Mouse (Mus musculus) left cerebral cortex, postnatal 14 days (tissue): ENCODE measurements around the gene Gm12216. TPM values are rescaled to one million over a fixed set of nuclear protein-coding genes. Genes with fewer than 3 reads are reported as not detected.
A peak's percentile ranks its signal among the peaks of the same experiment; 100 is the strongest.
"Not testable (repeated sequence)": the region's sequence is repeated elsewhere in the genome, so short reads cannot be mapped to it uniquely, and the experiment has no call there.

Source experiments
- DNase-seq, 2 experiments: peaks; one replicate each; pipeline ENCODE4 v3.0.0; 2021 to 2022; ENCODE audit warnings: low spot score in 2 of 2, mixed read lengths in 1 of 2
- intact Hi-C: fragments of 180-260 bp; cut with DNase I; formaldehyde crosslinking; loops from one replicate; pipeline ENCODE4 v1.15.1; 2025
- long read RNA-seq, 2 experiments: library from polyadenylated mRNA; stranded (forward); transcript quantifications; one replicate each; pipeline ENCODE4 v2.0.0; 2021
- total RNA-seq, 2 experiments: library from RNA; stranded (reverse); gene quantifications; 2 replicates each; pipeline ENCODE4 v1.2.3; 2021

Gene Gm12216
- total RNA-seq: 1 to 10 TPM; 2.0 to 3.1 TPM
- long read RNA-seq, experiment 1, partial matches to known transcripts: 0 of 2 reads
- long read RNA-seq, experiment 1, other reads (novel, unspliced or antisense): 1 of 2 reads
- long read RNA-seq, experiment 2: 0 reads

GRCm38 (mm10) chr11:53858761-53859580, at the start of gene Gm12216:
Gm12216 (minus strand) TSS chr11:53859256.
- intact Hi-C loops, DNase-seq: not testable (repeated sequence)

GRCm38 (mm10) chr11:53908686-53909085, 49.6 kb upstream of the Gm12216 start:
- intact Hi-C loops: no loop called here
- no peak for DNase-seq

GRCm38 (mm10) chr11:53904534-53904925, 45.5 kb upstream of the Gm12216 start:
- intact Hi-C loops: no loop called here
- no peak for DNase-seq

DNA sequence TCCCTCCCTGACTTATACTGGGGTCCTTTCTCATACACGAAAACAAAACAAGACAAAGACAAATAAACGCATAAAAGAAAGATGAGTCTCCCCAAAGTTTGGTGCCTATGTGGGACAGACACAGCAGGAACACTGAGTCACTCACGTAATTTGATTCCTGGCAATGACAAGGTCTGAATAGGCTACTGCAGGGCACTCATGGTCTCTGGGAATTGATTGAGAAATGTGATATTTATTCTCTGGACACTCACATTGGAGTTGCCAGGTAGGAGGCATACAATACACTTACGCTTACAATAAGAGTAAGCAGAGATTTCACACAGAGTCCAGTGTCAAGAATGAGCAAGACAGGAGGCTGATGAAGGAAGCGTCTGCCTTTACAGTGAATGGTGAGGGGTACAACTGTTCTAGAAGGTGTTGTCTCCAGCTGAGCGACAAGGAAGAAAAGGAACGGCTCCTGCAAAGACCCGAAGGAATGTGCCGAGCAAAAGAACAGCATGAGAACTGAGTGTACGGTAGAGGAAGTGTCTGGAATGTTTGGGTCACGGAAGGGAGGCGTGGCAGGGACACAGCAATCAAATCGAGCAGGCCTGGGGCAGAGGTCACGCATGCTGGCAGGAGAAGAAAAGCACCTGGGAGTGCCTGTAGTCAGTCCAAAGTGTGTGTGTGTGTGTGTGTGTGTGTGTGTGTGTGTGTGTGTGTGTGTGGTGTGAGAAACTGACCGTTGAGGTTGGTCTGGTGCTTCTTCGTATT, 44.9 kb upstream of the Gm12216 start:
- intact Hi-C loops: no loop called here
- DNase-seq: no peak

DNA sequence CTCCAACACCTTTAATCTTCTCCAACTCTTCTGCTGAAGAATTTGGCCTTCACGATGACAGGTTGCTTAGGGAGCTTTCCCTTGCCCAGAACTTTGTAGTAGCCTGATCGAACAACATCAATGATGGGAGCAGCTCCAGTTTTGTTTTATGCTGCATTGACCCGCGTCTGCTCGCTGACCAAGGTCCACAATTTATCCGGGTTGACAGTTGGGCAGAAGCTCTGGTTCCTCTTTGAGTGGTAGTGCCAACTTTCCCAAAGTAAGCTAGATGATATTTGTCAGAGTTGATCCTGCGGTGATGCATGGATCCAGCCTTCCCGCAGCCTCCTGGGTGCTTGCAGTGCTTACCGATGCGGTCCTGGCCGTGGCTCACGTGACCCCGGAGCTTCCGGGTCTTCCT, 43.7 kb upstream of the Gm12216 start:
- no peak for DNase-seq
- intact Hi-C loops: no loop called here

GRCm38 (mm10) chr11:53900991-53901390, 41.9 kb upstream of the Gm12216 start:
- intact Hi-C loops: no loop called here
- no peak for DNase-seq

GRCm38 (mm10) chr11:53899981-53900380, 40.9 kb upstream of the Gm12216 start:
- intact Hi-C loops: no loop called here
- DNase-seq: no peak

- intact Hi-C loops: no loop called here
- DNase-seq: no peak
Measured at GRCm38 (mm10) chr11:53899004-53899403, 39.9 kb upstream of the Gm12216 start.

DNA sequence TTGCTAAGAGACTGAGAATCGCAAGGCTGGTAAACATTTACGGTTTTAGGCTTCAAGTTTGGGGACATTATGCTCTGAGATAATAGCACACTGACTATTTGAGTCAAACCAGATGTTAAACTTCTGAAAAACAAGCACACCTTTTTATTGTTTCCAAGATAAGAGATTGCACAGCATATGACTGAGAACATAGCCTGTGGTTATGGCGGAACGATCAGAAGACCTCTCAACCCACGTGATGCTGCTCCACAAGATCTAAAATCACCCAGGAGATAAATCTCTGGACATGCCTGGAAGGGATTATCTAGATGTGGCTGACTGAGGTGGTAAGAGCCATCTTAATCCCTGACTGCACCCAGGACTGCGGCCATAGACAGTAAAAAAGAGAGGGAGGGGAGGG, 37.9 kb upstream of the Gm12216 start:
- DNase-seq: no peak
- intact Hi-C loops: no loop called here

- DNase-seq: no peak
- intact Hi-C loops: no loop called here
Measured at GRCm38 (mm10) chr11:53893451-53893850, 34.4 kb upstream of the Gm12216 start.

DNA sequence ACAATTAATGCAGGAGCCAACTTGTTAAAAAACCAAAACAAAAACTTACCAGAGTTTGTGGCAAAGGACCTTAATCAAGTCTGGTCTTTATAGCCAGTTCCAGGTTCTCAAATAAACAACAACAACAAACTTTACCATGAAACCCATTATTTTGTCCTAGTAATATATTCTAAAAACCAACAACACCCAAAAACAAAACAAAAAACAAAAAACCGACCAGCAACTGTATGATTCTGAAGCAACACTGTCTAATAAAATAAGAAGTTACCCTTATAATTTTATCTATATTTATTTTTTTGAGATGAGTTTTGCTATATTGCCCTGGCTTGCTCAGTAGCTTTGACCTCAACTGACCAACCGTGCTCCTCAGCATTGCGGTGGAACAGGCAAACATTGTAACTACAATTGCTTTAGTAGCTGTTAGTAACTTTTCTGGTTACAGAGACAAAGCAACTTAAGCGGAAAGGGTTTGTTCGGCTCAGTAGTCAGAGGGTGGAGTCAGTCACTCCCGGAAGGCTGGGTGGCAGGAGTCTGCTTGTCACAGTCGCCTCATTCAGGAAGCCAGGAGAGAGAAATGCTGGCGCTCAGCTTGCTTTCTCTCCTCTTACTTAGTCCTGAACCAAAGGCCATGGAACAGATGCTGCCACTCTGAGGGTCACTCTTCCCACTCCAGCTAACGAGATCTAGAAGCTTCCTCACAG, 33.8 kb upstream of the Gm12216 start:
- DNase-seq: no peak
- intact Hi-C loops: no loop called here

GRCm38 (mm10) chr11:53891505-53892451, 32.7 kb upstream of the Gm12216 start, which contains the start of gene Slc22a5:
Slc22a5 (minus strand) TSS chr11:53891660.
- peak; percentile 98 to 99 for DNase-seq
- intact Hi-C loops: no loop called here

GRCm38 (mm10) chr11:53890906-53891504, 31.9 kb upstream of the Gm12216 start:
- intact Hi-C loops: no loop called here
- DNase-seq: no peak

GRCm38 (mm10) chr11:53890225-53890624, 31.2 kb upstream of the Gm12216 start:
- intact Hi-C loops: no loop called here
- no peak for DNase-seq

- no peak for DNase-seq
- intact Hi-C loops: no loop called here
Measured at GRCm38 (mm10) chr11:53889091-53889645, 30.1 kb upstream of the Gm12216 start.

DNA sequence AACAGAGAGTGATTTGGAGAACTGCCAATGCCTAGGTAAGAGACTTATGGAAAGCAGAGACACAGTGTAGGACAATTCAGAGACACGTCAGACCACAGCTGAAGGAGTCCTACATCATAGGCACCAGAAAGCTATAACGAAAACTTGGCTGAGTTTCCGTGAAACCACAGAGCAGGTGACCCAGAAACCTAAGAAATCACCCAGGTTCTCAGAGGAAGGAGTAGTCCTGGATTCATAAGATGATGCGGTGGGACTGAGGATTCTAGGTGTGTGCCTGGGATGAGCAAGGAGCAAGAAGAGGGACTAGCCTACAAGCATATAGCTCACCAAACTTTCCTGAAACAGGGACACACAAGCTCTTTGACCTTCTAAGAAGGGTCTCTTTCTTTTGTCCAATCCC, 29.2 kb upstream of the Gm12216 start:
- intact Hi-C loops: no loop called here
- DNase-seq: no peak

DNA sequence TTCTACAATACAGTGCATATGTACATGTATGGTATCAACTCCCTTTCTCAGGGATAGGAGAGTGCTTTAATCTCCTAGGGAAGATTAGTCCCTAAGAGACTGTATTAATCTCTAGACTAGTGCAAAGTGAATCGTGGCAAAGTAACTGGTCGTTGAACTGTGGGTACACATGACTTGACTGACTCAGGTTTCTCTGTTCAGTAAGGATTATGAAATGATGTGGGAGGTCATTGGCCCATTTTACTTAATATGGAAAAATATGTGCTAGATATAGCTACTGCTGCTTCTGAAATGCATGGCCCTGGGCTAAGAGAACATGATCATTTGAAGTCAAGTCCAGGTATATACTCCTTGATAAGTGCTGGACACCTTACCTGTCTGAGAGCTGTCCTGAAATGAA, 24.2 kb upstream of the Gm12216 start:
- no peak for DNase-seq
- intact Hi-C loops: no loop called here

- DNase-seq, intact Hi-C loops: not testable (repeated sequence)
Measured at GRCm38 (mm10) chr11:53878096-53878495, 19.0 kb upstream of the Gm12216 start.
